Mouse (Mus musculus): Measurements from ENCODE around the gene Rab3ip. TPM values are rescaled to one million over a fixed set of nuclear protein-coding genes. Genes with fewer than 3 reads are reported as not detected.

Gene Rab3ip
- total and polyA plus RNA-seq, 3 experiments: 14.0 to 15.2 (median 14.4) TPM

DNA sequence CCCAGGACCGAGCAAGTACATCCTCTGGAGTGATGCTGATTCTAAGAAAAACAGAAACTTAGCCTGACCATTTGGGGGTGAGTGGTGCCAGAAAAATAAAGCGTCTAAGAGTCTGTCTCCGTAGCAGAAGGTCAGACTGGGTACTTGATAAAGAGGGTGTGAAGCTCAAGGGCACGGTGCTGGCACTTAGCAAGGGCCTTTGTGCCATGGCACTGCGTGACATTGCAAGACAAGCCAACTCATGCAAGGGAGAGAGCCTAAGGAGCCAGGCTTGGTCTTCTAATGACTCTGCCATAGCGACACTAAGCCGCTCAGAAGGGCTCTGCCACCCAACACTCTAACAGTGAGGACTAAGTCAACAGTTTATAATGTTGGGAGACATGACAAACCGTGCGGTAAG is 28.3 kb upstream of the Rab3ip start:
- Histone ChIP-seq H3K36me3 (replicated peaks) (no peaks in the 10 kb centered on the region), H3K4me3 (ENCODE audit: low read depth, low read length) (no peak overlapping the region), H3K4me1 (ENCODE audit: insufficient read depth, low read depth, low read length) (no peaks in the 10 kb centered on the region), H3K9me3 (replicated peaks) (no peaks in the 10 kb centered on the region), H3K27me3 (ENCODE audit: insufficient read depth, low read length) (peaks cover 8% of the 10 kb centered on the region)
- DNase-seq (ENCODE audit: low spot score) (no peak), ATAC-seq (ENCODE audit: extremely low read depth, insufficient number of reproducible peaks, low FRiP score, poor library complexity, severe bottlenecking) (no peak)
- TF ChIP-seq GATA1 (IDR thresholded peaks at IDR 0.05; ENCODE audit: borderline replicate concordance, low read length) (no peak), POLR2AphosphoS5 (IDR thresholded peaks at IDR 0.05; ENCODE audit: insufficient replicate concordance, low read depth, low read length) (no peak), TAL1 (conservative IDR thresholded peaks at IDR 0.05; ENCODE audit: low read depth, low read length) (no peak), CTCF (IDR thresholded peaks at IDR 0.05; ENCODE audit: low read depth, low read length) (no peak), GATA2 (IDR thresholded peaks at IDR 0.05; ENCODE audit: borderline replicate concordance, low read depth, low read length) (no peak)

DNA sequence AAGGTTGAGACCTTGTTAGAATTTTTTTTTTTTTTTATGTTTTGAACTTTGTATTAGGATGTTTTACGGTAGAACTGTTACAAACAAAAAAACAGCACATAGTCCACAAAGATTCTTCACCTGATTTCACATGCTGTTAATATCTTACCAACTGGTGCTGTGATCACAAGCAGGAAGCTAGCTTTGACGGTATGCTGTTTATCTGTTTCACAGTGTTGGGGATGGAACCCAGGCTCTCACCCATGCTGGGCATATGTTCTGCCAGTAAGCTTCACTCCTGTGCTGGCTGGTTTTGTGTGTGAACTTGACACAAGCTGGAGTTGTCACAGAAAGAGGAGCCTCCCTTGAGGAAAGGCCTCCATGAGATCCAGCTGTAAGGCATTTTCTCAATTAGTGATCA is 27.3 kb upstream of the Rab3ip start:
- no peak for ATAC-seq (ENCODE audit: extremely low read depth, insufficient number of reproducible peaks, low FRiP score, poor library complexity, severe bottlenecking)
- TF ChIP-seq GATA1 (IDR thresholded peaks at IDR 0.05; ENCODE audit: borderline replicate concordance, low read length) (no peak), GATA2 (IDR thresholded peaks at IDR 0.05; ENCODE audit: borderline replicate concordance, low read depth, low read length) (no peak), CTCF (IDR thresholded peaks at IDR 0.05; ENCODE audit: low read depth, low read length) (no peak), POLR2AphosphoS5 (IDR thresholded peaks at IDR 0.05; ENCODE audit: insufficient replicate concordance, low read depth, low read length) (no peak), TAL1 (conservative IDR thresholded peaks at IDR 0.05; ENCODE audit: low read depth, low read length) (no peak)
- Histone ChIP-seq H3K36me3 (replicated peaks) (no peaks in the 10 kb centered on the region), H3K27me3 (ENCODE audit: insufficient read depth, low read length) (peaks cover 6% of the 10 kb centered on the region), H3K9me3 (replicated peaks) (no peaks in the 10 kb centered on the region), H3K4me3 (ENCODE audit: low read depth, low read length) (no peak overlapping the region), H3K4me1 (ENCODE audit: insufficient read depth, low read depth, low read length) (no peaks in the 10 kb centered on the region)
- DNase-seq (ENCODE audit: low spot score): no peak

DNA sequence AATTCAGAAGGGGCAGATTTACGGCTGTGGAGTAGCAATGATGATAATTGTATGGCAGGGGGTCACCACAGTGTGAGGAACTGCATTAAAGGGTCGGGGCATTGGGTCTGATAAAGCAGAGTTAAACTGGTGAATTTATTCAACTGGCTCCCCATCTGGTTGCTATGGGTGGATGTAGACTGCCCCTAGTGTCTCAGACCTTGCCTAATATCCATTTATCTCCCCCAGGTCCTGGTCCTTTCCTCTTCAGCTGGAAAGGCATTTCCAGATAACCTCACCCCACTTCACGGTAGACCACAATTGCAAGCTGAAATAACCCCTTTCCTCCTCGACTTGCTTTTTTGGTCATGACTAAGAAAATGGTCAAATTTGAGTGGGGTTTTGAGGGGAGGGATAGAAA is 26.9 kb upstream of the Rab3ip start:
- Histone ChIP-seq H3K9me3 (replicated peaks) (no peaks in the 10 kb centered on the region), H3K36me3 (replicated peaks) (no peaks in the 10 kb centered on the region), H3K4me3 (ENCODE audit: low read depth, low read length) (no peak overlapping the region), H3K4me1 (ENCODE audit: insufficient read depth, low read depth, low read length) (no peaks in the 10 kb centered on the region), H3K27me3 (ENCODE audit: insufficient read depth, low read length) (peaks cover 6% of the 10 kb centered on the region)
- ATAC-seq (ENCODE audit: extremely low read depth, insufficient number of reproducible peaks, low FRiP score, poor library complexity, severe bottlenecking) (no peak), DNase-seq (ENCODE audit: low spot score) (no peak)
- TF ChIP-seq GATA2 (IDR thresholded peaks at IDR 0.05; ENCODE audit: borderline replicate concordance, low read depth, low read length) (no peak), GATA1 (IDR thresholded peaks at IDR 0.05; ENCODE audit: borderline replicate concordance, low read length) (no peak), POLR2AphosphoS5 (IDR thresholded peaks at IDR 0.05; ENCODE audit: insufficient replicate concordance, low read depth, low read length) (no peak), CTCF (IDR thresholded peaks at IDR 0.05; ENCODE audit: low read depth, low read length) (no peak), TAL1 (conservative IDR thresholded peaks at IDR 0.05; ENCODE audit: low read depth, low read length) (no peak)

DNA sequence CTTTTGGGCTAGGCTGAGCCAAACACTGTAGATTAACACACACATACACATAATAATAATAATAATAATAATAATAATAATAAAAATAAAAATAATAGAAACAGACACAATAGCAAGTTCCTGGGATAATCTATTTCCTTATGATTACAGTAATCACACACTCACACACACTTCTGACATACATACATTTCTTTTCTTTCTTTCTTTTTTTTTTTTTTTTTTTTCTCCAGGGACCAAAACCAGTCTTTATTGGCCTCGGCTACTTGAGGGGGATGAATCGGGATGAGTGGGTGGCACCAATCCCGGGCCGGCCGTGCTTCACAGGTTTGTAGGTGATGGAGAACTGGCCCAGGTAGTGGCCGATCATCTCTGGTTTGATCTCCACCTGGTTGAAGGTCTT is 21.9 kb upstream of the Rab3ip start, which contains the start of gene Gm10271:
Gene Gm10271 (minus strand): TSS at position 101 of the 400 bp plus-strand sequence.
- H3K27me3 ChIP-seq (ENCODE audit: insufficient read depth, low read length): no peaks in the 10 kb centered on the region
- no peak for ATAC-seq (ENCODE audit: extremely low read depth, insufficient number of reproducible peaks, low FRiP score, poor library complexity, severe bottlenecking)
- TF ChIP-seq GATA1 (IDR thresholded peaks at IDR 0.05; ENCODE audit: borderline replicate concordance, low read length): no peak
- TF ChIP-seq POLR2AphosphoS5 (IDR thresholded peaks at IDR 0.05; ENCODE audit: insufficient replicate concordance, low read depth, low read length): no peak
- TF ChIP-seq TAL1 (conservative IDR thresholded peaks at IDR 0.05; ENCODE audit: low read depth, low read length): no peak
- no peak for TF ChIP-seq GATA2 (IDR thresholded peaks at IDR 0.05; ENCODE audit: borderline replicate concordance, low read depth, low read length)
- no peak for TF ChIP-seq CTCF (IDR thresholded peaks at IDR 0.05; ENCODE audit: low read depth, low read length)
- H3K9me3 ChIP-seq (replicated peaks): no peaks in the 10 kb centered on the region
- H3K4me1 ChIP-seq (ENCODE audit: insufficient read depth, low read depth, low read length): no peaks in the 10 kb centered on the region
- H3K4me3 ChIP-seq (ENCODE audit: low read depth, low read length): no peak within 1 kb of the TSS
- DNase-seq (ENCODE audit: low spot score): no peak
- H3K36me3 ChIP-seq (replicated peaks): no peaks in the 10 kb centered on the region

GRCm38 (mm10) chr10:116968741-116969140 is 18.2 kb upstream of the Rab3ip start:
- DNase-seq (ENCODE audit: low spot score) (no peak), ATAC-seq (ENCODE audit: extremely low read depth, insufficient number of reproducible peaks, low FRiP score, poor library complexity, severe bottlenecking) (no peak)
- H3K9me3 ChIP-seq (replicated peaks): no peaks in the 10 kb centered on the region
- no peaks in the 10 kb centered on the region for H3K4me1 ChIP-seq (ENCODE audit: insufficient read depth, low read depth, low read length)
- TF ChIP-seq POLR2AphosphoS5 (IDR thresholded peaks at IDR 0.05; ENCODE audit: insufficient replicate concordance, low read depth, low read length): no peak
- TF ChIP-seq GATA2 (IDR thresholded peaks at IDR 0.05; ENCODE audit: borderline replicate concordance, low read depth, low read length): no peak
- no peak for TF ChIP-seq CTCF (IDR thresholded peaks at IDR 0.05; ENCODE audit: low read depth, low read length)
- TF ChIP-seq TAL1 (conservative IDR thresholded peaks at IDR 0.05; ENCODE audit: low read depth, low read length): no peak
- no peak for TF ChIP-seq GATA1 (IDR thresholded peaks at IDR 0.05; ENCODE audit: borderline replicate concordance, low read length)
- H3K4me3 ChIP-seq (ENCODE audit: low read depth, low read length): no peak overlapping the region
- peaks cover 3% of the 10 kb centered on the region for H3K27me3 ChIP-seq (ENCODE audit: insufficient read depth, low read length)
- H3K36me3 ChIP-seq (replicated peaks): no peaks in the 10 kb centered on the region

DNA sequence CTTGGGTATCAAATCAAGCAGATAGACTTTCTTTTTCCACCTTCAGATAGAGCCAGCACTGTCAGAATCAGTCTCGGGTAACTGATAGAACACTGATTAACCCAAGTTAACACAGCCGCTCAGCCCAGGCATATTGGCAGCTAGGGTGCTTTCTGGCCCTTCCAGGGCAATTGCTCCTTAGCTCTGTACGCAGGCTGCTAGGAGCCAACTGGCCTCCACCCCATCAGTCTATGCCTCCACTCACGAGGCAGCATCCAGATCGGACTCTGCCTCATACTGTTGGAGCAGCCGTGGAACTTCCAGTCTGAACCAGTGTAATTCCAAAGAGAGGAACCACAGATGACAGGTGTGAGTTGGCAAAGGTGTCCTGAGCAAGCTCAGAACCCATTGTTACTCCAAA is 15.5 kb upstream of the Rab3ip start:
- no peak for DNase-seq (ENCODE audit: low spot score)
- Histone ChIP-seq H3K36me3 (replicated peaks) (no peaks in the 10 kb centered on the region), H3K4me3 (ENCODE audit: low read depth, low read length) (no peak overlapping the region), H3K9me3 (replicated peaks) (no peaks in the 10 kb centered on the region), H3K27me3 (ENCODE audit: insufficient read depth, low read length) (peaks cover 3% of the 10 kb centered on the region), H3K4me1 (ENCODE audit: insufficient read depth, low read depth, low read length) (no peaks in the 10 kb centered on the region)
- ATAC-seq (ENCODE audit: extremely low read depth, insufficient number of reproducible peaks, low FRiP score, poor library complexity, severe bottlenecking): no peak
- TF ChIP-seq TAL1 (conservative IDR thresholded peaks at IDR 0.05; ENCODE audit: low read depth, low read length) (no peak), CTCF (IDR thresholded peaks at IDR 0.05; ENCODE audit: low read depth, low read length) (no peak), GATA1 (IDR thresholded peaks at IDR 0.05; ENCODE audit: borderline replicate concordance, low read length) (no peak), GATA2 (IDR thresholded peaks at IDR 0.05; ENCODE audit: borderline replicate concordance, low read depth, low read length) (no peak), POLR2AphosphoS5 (IDR thresholded peaks at IDR 0.05; ENCODE audit: insufficient replicate concordance, low read depth, low read length) (no peak)
